Mouse (Mus musculus): ENCODE results near the gene 5330417C22Rik.

The 5330417C22Rik gene

DNA sequence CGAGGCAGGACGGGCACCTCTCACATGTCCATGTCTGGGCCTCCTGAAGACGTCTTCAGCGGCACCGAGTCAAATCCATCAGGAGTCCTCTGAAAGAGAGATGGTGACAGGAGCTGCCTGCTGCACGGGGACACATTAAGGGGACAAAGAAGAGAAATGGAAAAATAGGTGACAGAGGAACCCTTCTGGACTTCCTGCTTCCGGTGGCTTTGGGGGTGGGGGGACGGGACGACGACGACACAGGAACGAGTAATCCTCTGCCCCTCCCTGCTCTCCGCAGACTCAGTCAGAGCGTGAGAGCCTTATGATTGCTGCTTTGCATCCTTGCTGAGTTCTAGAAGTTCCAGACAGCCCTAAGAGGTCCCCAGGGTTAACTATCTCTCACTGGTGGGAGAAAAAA, 78.0 kb downstream of the 5330417C22Rik start:
- no peak for DNase-seq

DNA sequence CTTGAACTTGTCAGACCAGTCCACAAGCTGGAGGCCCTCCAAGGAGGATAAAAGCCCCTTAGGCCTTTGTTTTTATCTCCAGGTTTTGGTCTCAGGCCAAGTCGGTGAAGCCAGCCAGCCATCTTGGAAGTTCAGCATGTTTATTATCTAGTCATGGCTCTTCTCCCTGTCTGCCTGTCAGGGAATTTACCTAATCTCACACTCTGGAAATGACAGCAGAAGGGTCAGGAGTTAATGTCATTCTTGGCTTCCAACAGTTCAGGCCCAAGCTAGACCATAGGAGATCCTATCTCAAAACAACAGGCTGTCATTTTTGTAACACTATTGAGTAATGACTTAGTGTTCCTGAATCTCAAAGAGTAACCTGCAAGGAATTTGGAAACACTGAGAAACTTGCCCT, 82.2 kb downstream of the 5330417C22Rik start:
- DNase-seq, result no peak

DNA sequence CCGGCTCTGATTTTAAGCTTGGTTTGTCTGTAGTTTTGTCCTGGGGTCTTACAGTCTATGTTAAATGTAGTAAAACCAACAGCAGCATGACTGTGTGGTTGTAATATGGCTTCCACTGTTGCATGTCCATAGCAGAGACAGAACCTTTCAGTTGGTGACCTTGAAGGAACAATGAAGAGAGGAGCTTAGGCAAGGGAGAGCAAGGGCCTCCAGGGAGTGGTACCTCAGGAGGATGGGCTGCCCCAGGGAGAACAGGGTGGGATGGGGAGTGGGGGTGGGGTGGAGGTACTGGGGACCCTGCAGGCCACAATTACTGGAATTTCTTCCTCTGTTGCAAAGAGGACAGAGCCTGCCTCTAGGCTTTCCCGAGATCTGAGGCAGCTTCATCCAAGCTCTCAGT, 84.4 kb downstream of the 5330417C22Rik start:
- DNase-seq, result no peak

DNA sequence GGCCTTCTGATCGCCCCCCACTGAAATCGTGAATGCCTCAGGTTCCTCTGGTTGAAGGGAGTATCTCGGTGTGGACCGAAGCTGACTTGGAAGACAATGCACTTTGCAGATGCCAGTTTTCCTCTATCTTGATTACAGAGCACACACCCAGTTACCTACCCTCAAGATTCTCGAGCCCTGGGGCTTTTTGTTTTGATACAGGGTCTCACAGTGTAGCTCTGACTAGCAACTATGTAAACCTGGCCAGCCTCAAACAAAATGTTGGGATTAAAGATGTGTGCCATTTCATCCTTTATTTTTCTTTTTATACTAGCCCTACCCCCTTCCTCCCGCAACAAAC, 91.0 kb downstream of the 5330417C22Rik start:
- no peak for DNase-seq

DNA sequence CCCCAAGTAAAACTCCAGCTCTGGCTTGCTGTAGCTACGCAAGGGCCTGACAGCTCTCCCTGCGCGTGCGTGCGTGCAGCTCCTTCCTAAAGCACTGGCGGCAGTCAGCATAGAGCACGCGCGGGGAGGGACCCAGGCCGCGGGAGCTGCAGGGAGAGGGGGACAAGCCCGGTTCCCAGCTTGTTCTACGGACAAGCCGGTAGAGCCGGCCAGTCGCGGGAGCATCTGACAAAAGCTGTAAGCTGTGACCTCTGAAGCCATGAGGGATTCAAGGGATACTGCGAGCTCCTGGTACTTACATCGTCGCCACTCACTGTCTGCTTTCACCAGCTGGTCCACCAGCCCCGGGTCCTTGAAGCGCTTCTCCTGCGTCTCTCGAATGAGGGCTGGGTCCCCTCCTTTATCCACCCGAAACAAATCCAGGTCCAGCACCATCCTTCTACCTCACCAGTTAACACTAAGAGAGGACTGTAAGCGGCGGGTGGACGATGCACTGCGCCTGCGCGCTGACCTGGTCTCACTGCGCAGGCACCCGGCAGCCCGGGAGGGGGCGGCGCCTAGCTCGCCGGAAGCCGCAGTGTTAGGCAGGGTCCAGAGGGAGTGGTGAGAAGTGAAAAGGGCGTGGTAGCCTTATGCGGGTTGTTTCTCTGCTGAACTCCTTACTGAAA, 91.5 kb downstream of the 5330417C22Rik start, which contains the start of gene Sars:
Sars (minus strand) TSS at position 512 of the 668 bp plus-strand sequence.
- peak; percentile 95 to 96 for DNase-seq

DNA sequence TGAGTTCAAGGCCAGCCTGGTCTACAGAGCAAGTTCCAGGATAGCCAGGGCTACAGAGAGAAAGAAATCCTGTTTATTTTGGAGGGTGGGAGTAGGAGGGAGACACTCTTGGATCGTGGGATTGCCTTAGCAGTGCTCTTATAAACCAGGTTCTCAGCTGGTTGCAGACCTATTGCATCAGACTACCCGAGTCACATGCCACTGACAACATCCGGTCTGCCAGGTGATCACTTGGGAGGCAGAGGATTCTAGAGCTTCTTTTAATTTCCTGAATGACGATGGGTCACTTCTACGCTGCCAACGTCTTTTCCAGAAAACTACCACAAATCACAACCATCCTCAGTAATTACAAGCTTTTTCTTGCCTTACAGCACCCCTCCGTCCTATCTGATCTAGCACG, 92.3 kb downstream of the 5330417C22Rik start:
- peak; percentile 62 to 76 for DNase-seq

DNA sequence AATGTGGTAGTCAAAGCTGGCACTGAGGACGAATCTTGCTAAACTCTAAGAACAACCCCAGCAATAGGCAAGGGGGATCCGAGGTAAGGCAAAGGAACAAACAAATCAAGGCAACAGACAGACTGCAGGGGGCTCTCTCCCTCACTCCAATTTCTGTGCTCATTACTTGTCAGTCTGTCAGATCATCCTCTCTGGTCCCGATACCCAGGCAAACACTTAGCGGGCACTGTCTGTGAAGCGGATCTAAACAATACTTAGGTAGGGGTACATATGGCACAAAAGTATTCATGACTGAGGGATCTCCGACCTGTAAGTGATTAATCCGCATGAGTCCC, 100.0 kb downstream of the 5330417C22Rik start:
- no peak for DNase-seq

DNA sequence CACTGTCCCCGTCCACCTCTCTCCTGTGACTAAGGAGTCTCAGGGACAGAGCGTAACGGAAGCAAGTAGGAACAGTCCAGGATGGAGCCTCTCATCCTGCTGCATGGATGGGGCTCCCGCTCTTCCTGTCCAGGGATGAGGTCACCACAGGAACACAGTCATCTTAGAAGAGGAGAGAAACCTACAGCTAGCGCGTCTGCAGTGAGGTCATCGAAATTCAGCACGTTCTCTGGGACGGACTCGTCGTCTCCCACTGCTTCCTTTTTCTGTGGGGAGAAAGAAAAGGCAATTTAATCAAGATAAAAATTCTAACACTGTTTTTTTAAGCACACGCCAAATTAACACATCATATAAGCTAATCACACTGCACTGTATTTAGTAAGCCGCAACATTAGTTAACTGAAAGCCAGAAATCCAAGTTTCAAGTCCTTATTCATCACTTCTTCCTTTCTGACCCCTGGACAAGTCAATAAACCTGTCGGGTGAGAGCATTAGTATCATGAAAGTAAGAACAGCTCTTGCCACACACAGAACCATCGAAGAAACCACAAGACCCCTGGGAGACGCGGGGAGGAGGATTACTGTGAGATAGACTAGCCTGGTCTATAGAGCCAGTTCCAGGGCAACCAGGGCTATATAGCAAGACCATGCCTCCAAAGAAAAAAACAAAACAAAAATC, 100.5 kb downstream of the 5330417C22Rik start:
- DNase-seq, result no peak

DNA sequence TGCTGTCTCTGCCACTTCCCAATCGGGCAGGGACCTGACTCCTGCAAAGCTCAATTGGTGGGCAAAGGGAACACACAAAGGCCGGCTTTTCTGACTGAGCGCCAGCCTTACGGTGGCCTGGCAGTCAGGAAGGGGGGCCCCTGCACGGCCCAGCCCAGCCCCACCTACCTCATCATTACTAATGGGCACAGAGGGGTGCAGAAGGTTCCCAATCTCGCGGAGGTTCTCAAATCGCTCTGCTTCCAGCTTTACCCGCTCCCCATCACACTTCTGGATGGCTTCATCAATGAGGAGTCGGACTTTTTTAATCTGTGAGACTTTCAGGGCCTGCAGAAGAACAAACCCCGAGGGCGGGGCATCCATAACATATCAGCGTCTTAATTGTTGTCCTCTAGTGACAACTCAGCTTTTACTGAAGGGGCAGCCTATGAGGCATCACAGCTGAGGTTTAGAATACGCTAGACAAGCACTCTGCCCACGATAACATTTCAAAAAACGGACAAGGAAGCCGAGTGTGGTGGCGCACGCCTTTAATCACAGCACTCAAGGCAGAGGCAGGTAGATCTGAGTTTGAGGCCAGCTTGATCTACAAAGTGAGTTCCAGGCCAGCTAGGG, 102.3 kb downstream of the 5330417C22Rik start:
- DNase-seq, result no peak

DNA sequence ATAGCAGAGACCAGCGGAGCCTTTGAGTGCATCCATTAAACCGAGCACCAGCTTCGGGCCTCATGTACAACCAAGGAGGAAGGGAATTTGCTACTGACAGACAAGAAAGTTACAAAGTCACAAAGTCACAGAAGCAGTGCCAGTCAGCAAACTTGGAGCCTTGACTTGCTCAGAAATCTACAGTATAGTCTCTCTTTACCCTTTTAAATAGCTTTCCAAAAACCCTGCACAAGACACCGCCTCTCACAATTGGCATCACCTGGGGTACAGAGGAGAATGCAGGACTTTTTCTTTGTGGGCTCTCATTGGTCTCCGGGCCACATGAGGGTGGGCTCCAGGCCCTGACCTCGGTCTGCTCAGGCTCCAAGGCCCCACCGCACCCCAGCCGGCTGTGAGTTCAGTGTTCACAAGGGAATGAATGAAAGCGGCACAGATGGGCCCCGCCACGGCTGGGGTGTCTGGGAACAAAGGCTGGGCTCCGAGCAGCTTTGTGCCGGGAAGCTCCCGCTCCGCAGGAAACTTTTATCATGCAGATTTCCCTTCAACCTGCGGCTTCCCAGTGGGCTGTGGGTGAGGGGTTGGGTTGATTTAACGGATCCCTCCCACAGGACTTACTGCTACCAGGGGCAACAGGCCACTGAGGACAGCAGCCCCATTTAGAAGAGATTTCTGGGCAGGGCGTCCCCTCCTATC, 103.0 kb downstream of the 5330417C22Rik start:
- no peak for DNase-seq

DNA sequence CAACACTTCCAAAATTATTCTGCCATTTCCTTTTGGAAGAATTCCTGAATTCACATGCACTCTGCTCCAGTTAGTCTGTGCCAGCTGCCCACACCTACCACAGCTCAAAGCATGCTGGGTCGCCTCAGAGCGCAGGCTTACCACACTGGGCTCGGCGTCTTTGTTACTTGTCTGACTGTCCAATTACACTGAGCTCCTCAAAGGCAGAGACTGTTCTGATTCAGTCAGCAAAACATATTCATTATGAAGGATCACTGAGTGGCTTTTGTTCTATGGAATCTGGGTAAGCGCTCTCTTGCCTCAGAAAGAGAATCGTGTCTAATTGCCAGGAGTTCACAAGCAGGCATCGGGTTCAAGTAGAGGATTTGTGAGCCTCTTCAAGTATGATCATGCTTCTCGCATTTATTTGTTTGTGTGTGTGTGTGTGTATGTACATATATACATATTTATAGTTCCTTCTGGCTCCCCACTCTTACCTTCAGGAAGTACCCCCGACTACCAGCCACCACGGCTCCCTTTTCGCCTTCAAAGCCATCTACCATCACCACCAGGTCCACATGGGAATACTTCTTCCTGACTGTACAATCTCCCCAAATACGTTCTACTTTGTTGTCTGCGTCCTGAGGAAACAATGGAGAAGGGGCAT, 103.7 kb downstream of the 5330417C22Rik start:
- no peak for DNase-seq

DNA sequence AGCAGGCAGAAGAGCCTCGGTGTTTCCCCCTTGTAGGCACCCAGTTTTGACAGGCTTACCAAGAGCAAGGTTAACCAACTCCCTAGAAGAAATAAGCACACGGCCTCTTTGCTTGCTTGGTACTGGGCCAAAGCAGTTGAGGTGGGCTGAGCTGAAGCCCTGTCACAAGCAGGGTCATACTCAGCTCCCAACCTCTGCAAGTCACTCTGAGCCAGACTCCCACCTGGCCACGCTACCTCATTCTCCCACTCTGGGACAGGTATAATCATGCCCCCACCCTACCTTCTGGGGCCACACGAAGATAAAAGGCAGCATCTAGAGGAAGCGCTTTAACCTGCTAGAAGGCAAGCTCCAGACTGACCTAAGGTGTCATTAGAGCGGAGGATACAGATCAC, 110.7 kb downstream of the 5330417C22Rik start:
- DNase-seq, result no peak

DNA sequence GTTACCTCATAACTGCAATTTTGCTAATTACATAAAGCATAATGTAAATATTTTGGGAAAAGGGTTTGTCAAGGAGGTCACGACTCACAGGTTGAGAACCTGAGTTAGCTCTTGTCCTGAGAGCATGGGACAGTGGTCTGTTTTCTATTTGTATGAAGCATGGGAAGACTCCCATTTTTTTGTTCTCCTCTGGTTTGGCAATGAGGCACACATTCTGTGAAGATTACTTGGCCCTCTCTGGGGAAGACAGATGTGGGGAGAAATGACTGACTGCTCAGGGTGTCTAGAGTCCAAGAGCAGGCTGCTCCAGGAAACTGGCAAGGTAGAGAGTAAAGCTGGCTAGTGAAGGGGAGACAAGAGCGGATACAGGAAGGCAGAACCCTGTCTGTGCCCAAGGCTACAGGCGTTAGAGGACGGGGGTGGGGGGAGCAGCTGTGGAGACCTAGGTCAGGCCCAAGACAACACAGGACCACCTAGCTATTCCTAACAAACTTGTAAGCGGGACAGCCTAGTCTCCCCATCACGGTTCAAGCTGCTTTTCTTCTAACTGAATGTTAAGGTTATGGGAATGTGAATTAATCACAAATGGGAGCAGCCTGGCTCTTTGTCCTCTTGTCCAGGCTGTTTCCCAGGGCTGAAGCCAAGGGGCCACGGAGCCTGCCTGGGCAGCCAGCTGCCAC, 111.3 kb downstream of the 5330417C22Rik start:
- DNase-seq, result no peak

DNA sequence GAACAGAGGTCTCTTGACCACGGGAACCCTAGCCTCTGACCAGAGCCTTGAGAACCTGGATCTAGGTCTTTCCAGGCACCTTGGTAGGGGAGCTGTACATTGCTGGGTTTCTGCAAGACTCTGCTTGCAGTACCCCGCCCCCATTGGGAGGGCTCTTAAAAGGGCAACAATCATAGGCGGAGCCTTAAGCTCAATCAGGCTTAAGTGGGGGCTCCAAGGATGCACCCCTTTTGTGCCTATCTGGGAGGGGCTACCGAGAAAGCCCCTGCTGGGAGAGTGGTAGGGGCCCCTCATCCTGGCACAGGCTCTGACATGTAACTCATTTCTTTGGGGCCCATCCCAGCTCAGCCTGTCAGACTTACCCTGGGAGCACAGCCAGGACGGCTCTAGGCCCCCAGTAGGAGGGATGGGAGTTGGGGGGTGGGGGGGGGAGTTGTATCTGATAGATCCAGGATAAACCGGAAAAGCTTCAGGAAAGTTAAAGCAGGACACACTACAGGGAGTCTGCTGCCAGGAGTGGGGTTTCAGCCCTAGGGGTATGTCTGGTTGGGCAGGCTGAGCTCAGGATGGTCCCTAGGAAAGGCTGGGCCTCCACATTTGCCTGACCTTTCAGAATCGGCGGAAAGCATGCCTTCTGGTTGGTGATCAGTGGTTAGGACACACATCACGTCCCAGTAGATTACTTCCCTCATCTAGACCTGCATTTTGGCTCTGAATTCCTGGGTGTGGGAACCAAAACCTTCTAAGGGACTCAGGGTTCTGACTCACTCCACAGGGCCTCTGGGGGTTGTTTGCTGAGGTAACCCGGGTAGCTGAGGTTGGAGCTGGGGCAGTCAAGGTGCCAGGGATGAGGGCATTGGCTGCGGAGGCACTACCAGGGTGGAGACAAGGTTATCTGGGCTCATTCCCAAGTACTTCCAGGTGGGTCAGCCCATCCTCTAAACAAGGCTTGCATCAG, 112.2 kb downstream of the 5330417C22Rik start:
- DNase-seq, result peak; percentile 75 to 78

DNA sequence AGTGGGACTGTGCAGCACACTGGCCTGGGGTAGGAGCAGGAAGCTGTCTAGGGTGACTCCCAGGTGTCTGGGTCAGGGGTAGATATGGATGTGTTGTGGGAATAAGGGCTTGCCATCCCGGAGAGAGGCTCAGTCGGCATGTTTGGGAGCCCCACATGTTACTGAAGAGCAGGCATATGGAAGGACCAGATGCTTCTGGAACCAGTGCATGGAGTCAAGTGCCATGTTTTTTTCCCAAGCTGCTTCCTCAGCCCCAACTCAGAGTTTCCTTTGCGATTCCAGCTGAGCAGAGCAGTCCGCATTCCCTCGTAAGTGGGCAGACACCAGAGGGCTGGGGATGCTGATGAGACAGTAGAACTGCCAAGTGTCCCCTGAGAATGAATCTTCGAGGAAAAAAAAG, 113.3 kb downstream of the 5330417C22Rik start:
- no peak for DNase-seq

DNA sequence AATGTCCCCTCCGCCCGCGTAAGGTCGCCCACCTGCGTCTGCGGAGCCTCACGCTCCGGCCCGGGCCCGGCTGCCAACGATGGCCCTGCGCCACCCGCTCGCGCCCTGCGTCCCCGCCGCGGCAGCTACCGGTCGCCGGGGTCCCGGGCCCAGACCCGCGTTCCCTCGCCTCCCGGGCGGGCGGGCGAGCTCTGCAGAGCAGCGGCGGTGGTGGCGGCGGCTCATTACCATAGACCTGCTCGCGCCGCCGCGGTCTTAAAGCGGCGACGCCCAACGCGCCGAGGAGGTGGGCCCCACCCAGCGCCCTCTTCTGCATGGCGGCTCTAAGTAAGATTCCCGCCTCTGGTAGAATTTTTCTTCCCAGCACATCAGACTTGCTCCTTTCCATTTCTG, 120.5 kb downstream of the 5330417C22Rik start:
- peak; percentile 82 to 91 for DNase-seq

DNA sequence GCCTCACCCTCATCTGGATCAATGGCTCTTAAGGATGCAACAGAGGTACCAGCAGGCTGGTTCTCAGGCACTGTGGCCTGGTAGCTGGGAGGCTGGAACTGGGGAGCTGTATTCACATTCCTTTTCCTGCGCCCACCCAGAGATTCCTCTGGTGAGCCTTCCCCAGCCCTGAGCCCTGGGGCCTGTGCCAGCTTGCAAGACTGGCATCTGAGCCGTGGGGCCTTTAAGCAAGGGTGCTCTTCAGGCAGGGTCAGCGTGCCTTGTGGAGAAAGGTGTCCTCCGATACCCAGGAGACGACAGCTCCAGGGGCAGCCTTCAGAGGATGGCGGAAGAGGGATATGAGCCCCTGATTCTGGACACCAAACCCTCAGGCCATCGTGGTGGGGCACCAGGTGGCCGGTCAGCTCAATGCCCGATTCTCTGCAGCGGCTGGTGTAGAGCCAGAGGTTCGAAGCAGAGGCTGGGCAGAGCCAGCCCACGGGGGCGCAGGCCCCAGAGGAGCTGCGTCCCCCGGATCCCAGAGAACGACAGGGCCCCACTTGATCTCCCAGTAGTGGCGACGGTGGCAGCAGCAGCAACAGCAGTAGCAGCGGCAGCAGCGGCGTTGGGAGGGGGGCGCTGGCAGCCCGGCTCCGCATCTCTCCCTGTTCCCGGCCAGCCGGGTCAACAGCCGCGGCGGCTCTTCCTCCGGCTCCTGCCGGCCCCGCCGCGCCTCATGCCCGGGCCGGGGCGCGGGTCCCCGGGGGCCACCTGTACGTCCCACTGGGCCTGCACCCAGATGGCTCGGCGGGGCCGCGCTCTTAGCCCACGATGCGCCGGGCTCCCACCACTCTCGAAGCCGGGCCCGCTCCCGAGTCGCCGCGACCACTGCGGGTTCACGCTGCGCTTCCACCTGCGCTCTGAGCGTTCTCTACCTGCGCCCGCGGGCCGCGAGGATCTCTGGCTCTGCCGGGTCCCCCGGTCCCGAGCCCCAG, 121.2 kb downstream of the 5330417C22Rik start, which contains the start of gene Celsr2:
Celsr2 (minus strand) TSS at position 696 of the 974 bp plus-strand sequence.
- DNase-seq, result peak; percentile 38 to 64

DNA sequence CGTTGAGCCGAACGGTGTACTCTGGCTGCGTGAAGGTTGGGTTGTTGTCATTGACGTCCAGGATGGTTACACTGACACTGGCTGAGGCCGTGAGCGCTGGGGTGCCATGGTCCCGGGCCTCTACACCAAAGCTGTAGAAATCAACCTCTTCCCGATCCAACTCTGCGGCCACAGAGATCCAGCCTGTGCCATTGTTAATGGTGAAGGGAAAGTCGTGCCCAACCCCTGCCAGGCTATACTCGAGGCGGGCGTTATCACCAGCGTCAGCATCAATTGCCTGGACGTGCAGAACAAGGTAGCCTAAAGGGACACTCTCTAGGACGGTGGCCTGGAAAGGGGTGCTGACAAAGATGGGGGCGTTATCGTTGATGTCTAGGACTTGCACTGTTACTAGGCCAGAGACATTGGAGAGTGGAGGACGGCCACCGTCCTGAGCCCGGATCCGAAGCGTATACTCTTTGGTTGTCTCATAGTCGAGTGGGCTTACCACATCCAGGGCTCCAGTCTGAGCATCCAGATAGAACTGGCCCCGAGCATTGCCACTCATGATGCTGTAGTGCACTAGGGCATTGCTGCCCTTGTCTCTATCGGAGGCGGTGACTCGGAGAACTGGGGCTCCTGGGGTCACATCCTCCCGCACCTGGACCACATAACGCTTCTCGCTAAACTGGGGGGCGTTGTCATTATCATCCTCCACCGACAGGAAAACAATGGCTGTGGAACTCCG, 122.5 kb downstream of the 5330417C22Rik start:
- DNase-seq, result no peak

DNA sequence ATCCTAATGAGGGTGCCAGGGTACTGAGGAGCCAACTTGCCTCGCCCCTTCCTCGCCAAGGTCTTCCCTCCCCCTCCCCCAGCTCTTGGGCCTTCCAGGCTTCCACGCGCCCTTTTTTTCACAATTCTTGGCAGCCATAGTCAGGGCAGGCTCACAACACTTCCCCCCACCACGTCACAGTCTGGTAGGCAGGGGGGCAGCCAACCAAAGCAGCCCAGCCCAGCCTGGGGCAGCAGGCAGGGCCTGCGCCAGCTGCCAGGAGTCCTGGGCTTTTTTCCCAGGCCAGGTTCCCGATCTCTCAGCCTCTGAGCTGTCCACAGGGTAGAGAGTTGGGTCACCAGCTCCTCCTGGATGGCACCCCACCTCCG, 124.6 kb downstream of the 5330417C22Rik start:
- peak; percentile 91 to 96 for DNase-seq

Measured in kidney, postnatal 25 days (tissue).